Mouse (Mus musculus) left cerebral cortex, adult 18-20 months (tissue): ENCODE data around the gene Svs2. TPM values are rescaled to one million over a fixed set of nuclear protein-coding genes. Genes with fewer than 3 reads are reported as not detected.
A peak's percentile ranks its signal among the peaks of the same experiment; 100 is the strongest.
"Not testable (repeated sequence)": the region's sequence is repeated elsewhere in the genome, so short reads cannot be mapped to it uniquely, and the experiment has no call there.

Experiments
- DNase-seq, 2 experiments: peaks; one replicate each; pipeline ENCODE4 v3.0.0; 2021 to 2022; ENCODE audit warnings: low spot score in 2 of 2, mixed read lengths in 1 of 2
- long read RNA-seq, 2 experiments: library from polyadenylated mRNA; stranded (forward); transcript quantifications; one replicate each; pipeline ENCODE4 v2.0.0; 2021
- total RNA-seq, 2 experiments: library from RNA; stranded (reverse); gene quantifications; 2 replicates each; pipeline ENCODE4 v1.2.3; 2021

Svs2 gene
- not detected for total RNA-seq
- long read RNA-seq, experiment 1 = 0 reads
- long read RNA-seq, experiment 2 = 0 reads

DNA sequence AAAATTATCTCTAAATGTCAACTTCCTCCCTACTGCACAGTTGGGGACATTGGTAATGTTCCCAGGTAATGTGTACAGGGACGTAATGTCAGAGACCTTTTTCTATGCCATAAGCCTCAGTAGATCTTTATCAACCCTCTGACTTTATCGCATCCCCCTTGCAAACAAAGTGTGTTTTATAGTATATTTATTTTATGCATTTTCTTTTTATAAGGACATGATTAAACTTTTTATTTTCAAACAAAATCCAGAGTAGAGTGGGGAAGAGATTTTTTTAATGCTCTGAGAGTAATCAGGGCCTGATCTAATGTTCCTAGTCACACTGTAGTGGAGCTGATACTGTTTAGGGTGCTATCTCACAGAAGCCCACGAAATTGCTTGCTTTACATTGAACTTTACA, at the start of gene Svs2:
Gene Svs2 (minus strand): TSS at position 101 of the 400 bp plus-strand sequence.
- no peak for DNase-seq

DNA sequence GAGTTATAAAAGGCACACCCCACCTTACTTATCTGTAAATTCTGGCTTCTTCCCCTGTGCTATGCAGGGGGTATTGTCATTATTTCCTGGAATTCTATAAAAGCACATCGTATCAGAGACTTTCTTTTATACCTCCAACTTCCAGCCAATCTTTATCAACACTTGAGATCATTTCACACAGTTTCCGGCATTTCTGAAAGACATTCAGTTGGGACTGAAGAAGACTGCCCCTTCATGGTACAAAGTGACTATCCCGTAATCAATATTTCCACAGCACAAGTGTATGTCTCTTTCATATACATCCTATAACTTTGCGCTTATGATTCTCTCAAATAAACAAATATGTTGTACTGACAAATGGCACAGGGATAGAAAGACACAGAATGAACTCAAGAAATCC, 40.1 kb upstream of the Svs2 start, which contains the start of gene Svs4:
Gene Svs4 (minus strand): TSS at position 101 of the 400 bp plus-strand sequence.
- no peak for DNase-seq

DNA sequence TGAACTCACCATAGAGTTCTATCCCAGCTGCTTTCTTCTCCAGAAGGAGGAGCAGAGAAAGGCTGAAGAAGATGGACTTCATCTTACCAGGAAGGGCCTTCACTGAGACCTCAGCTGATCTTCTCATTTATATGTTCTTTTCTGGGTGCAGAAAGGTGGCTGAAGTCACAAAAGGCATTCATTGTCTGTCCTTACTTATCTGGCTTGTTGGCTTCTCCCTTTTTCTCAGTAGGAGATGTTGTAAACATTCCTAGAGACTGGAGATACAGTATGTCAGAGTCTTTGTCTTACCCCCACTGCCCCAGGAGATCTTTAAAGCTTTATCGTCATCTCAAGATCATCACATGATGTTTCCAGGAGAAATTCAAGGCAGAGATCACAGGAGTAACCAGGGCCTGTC, 18.3 kb upstream of the Svs2 start, which contains the start of gene Svs3b:
Gene Svs3b (minus strand): TSS at position 101 of the 400 bp plus-strand sequence.
- not testable (repeated sequence) for DNase-seq

DNA sequence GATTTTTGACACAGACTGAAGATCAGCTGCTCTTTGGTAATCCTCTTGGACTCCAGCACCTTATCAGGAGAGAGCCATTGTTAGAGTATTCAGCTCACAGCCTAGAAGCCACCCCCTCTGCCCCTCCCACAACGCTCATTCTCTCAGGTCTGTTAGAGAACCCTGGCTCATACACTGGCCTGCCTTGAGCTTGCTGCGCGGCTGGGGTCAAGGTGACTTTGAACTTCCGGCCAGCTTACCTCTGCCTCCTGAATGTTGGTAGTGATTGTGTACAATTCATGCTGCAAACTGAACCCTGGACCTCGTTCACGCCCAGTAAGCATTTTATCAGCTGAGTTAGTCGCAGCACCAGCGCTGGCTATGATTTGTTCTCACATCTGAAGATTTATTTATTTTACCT, 5.6 kb downstream of the Svs2 start:
- no peak for DNase-seq

DNA sequence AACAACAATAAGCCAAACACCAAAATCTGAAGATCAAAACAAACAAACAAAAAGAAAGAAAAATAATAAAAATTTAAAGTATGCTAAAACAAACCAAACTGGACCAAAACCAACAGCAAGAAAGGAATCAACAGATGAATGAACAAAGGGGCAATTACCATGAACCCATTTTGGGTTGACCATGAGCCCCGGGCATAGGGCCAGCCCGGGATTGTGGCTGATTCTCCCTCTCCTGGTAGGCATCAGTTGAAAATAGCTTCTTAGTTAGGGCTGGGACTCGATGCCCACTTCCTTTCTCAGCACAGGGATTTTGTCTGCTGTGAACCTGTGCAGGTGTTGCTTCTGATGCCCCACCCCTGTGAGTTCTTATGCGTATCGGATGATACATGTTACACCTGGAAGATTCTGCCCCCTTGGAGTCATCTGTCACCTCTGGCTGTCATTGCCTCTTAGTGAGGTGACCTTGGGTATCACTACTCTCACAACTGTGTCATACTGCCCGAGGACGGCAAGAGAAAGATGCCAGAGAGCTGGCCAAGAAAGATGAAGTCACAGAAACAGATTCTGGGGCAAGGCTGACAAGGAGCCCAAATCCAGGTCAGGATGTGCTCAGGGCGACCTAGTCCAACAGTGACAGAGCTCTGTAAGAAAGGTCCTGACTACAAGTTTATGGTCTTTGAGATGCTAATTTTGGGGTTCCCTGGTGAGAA, 9.8 kb downstream of the Svs2 start:
- no peak for DNase-seq

DNA sequence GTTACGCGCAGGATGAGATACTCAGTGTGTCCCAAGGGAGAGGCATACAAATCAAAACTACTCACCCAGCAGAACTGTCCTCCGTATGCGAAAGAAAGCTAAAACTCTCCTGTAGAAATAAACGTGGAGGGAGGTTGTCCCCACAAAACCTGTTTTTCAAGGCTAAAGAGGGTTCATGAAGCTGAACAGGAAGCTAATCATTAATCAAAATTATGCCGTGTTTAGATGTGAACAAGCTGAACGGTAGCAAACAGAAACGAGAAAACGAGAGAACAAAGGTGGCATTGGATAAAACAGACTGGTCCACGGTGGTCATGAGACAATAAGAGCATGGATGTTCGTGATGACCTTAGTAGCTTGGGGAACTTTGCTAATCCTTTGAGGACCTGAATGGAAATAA, 16.7 kb downstream of the Svs2 start, which contains the start of gene Wfdc15b:
Gene Wfdc15b (minus strand): TSS at position 139 of the 400 bp plus-strand sequence.
- no peak for DNase-seq

DNA sequence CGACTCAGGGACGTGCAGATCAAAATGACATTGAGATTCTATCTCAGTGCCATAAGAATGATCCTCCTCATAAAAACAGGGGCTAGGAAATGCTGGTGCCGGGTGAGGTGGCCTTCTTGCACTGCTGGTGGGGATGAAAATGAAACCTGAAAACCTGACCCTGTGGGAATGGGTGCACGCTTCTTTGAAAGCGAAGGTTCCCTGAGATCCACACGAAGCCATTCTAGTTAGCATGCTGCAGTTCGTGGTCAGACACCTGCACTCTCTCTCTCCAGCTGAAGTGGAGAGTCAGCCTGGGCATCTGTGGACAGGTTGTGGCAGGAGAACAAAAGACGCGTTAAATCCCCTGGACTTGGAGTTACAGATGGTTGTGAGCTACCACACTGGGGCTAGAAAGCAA, 19.0 kb downstream of the Svs2 start:
- no peak for DNase-seq

DNA sequence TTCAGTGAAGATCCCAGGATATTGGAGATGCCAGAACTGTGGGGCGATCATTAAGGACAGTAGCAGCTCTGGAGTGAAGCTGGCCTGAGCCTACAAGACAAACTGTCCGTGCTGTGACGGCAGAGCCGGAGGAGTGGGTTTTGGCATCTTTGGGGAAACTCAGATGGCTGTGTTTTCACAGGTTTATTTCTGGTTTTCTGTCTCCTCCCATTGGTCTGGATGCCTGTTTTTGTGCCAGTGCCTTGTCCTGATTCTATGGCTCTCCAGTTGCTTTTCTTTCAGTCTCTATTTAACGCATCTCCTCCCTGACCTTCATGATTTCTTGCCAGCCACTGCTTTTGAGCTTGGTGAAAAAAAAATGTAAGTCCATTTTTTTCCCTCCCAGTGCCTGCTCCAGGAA, 25.6 kb downstream of the Svs2 start:
- DNase-seq = peak; percentile 7 to 37

DNA sequence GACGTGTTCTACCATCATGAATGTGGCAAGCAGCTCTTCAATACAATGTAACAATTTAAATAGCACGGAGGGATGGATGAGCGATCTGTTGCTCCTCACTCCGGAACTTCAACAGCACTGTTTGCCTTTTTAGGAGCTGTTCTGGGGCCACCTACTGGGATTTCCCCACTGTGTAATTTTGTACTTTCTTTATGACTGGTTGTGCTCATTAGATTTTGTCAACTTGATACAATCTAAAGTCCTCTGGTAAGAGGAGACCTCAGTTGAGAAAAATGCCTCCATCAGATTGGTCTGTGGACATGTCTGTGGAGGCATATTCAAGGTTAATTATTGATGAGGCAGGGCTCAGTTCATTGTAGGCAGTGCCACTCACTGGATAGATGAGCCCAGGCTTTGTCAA, 27.4 kb downstream of the Svs2 start:
- DNase-seq = no peak

DNA sequence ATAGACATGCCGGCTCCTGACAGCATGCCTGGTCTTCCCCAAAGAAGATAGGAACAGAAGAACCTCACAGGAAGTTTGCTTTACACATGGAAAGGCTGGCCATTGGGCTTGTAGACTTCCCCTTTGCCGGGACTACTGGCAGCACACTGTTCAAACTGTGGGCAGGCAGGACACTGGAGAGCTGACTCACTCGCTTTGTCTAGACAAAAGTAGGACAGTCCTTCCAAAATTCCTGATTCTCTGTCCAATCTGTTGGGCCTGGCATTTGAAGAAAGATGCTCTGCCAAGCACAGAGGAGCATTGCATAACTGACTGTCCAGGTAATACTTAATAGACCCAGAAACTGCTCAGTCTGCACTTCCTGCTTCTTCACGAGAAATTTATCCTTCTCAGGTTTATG, 31.6 kb downstream of the Svs2 start:
- peak; percentile 14 to 33 for DNase-seq

DNA sequence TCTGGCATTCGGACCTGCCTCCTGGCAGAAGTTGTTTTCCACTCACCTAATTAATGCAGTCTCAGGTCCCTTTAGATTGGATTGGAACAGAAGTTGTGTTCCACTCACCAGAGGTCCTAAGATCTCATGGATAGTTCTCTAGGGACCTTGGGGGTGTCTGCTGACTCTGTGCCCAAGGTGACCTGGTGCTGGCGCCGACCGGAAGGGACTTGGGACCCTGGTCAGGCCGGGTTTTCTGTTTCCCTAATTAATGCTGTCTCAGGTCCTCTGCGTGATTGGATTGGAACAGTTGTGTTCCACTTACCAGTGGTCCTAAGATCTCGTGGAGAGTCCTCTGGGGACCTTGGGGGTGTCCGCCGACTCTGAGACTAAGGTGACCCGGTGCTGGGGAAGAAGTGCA, 32.3 kb downstream of the Svs2 start:
- DNase-seq = not testable (repeated sequence)

DNA sequence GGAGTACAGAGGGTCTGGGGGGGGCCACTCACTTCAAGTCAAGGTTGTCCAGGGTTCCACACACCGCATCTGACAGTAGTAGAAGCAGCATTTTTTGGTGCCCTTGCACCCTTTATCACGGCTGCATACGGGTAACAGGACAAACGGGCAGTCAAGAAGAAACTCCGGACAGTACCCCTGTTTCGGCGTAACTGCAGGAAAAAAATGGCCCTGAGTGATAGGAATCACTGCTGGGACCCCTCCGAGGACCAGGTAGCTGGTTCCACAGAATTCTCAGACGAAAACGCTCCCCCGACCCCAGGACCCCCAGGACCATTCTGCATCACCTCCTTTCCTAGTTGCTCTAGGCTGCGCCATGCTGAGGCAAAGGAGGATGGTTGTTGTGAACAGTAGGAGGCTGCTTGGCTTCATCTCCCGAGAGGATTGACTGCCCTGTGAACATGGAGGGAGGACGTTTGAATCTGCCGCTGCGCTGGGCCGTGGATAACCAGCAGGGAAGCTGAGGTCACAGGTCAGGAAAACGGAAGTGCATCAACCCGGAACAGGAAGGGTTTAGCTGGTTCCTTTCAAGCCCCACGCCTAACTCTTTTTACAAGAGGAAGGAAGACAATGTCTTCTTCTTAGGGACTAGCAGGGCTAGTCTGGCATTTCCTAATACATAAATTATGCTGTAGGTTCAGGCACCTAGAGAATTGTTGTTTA, 38.5 kb downstream of the Svs2 start, which contains the start of gene Wfdc15a:
Gene Wfdc15a (minus strand): TSS at position 505 of the 702 bp plus-strand sequence.
- DNase-seq = no peak

DNA sequence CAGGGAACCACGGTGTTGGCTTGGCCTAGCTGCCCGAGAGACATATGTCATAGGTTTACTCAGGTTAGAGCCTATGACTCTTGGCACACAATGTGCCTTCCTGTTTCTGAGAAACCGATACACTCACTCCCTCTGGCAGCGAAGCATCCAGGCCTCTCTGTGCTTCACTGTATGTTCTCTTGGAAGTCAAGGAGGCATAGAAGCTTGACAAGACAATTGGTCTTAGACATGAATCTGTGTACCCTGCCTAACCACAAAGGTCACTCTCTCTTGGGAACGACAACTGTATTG, 41.6 kb downstream of the Svs2 start:
- no peak for DNase-seq

DNA sequence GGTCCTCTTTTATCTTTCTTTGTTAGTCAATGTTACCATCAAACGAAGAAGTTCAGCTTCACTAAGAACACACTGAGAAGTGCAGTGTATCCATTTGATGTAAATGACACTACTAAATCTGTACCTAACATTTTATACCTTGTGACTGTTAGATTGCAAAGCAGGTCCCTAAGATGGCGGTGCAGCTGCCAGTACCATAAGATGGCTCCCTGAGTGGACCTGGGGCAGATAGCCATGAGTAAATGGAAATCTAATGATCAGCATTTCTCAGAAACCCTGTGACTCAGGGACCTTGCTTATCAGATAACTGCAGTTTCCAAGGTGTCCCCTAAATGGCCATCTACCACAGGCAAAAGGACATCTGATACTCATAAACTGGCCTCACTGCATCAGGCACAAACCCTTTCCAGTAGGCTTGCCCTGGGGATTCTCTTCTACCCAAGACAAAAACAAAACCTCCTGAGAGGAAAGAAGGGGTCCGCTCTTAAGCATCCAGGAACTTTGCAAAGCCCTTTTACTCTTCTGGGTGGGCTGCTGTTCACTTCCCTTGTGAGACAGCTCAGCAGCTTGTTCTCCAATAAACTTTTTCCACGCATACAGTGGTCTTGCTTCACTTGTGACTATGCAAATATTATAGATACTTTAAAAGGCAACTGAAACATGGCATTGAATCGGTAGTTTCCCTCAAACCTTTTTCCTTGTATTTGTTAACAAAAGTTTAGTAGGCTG, 42.1 kb downstream of the Svs2 start:
- no peak for DNase-seq

DNA sequence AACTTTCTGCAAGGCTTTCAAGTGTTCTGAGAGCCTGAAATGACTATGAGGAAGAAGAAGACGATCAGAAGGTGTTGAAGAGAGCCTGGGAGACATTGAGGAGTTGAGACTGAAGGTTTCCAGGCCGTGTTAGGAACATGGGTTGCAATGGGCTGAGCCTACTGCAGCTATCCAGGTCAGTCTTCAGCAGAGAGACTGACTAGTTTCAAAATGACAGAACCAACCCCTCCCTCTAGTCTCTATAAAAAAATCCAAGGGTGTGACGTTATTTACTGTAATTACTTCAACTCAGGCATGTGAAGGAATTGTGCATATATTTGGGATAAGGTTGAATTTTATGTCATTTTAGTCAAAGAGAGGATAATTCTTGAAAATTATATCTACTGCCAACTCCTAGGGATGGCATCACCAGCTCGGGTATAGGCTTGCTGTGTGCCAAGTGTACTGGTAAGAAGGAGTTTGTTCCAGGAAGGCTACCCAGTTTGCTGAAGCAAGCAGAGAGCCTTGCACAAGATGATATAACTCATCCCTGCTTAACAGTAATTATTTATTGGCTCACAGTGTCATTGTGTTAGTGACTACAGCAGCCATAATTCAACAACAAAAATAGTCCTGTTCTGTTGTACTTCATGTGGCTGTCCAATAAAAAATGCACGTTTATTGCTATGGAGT, 43.2 kb downstream of the Svs2 start:
- DNase-seq = no peak

DNA sequence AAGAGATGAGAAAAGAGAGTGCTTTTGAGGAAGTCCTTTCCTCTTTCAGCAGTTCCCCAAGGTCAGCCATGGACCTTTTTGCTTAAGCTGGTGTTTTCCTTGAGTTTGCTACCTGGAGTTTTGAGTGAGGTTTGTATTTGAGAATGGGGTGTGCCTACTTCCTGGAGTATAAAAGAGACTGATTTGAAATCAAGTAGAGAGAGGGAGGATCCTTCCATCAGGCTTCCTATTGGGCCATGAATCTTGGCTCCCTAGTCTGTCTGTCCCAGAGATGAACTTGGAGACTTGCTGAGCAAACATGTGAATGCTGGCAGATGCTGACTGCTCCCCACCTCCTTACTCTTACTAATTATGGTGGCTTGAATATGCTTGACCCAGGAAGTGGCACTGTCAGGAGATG, 46.0 kb downstream of the Svs2 start:
- no peak for DNase-seq

DNA sequence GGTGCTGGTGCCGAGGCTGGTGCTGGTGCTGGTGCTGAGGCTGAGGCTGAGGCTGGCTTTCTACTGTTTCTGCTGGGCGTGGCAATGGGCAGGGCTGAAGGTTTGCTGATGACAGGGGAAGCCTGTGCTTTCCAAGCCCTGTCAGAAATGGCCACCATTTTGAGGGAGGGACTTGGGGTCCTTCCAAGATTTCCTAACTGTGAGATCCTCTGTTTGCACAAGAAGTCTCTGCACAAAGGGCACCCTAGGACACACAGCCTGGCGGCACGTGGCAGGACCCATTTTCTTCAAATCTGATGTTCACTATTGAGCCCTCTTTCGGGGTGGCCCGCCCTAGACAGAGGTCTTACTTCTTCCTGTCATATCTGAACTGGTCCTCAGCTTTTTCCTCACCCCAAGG, 47.7 kb downstream of the Svs2 start, which contains the start of gene Wfdc12:
Gene Wfdc12 (minus strand): TSS at position 33 of the 400 bp plus-strand sequence.
- no peak for DNase-seq

DNA sequence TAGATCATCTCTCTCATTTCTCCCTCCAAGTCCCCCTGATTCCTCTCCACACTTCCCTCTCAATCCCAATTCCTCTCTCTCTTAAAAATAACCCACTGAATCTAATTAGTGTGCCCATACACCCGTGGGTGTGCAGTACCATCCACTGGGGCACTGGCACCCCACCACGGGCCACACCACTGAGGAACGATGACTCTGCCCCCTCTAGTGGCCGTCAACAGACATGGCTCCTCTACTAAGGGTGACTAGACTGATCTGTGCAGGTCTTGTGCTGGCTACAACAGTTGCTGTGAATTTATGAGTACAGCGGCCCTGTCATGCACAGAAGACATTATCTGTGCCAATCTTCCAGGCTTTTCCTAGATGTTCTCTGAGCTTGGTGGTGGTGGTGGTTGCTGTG, 49.5 kb downstream of the Svs2 start:
- DNase-seq = no peak
